Mouse (Mus musculus) ES-CJ7 (cell line): ENCODE results near the gene Hras.

Experiments
- DNase-seq: peaks from one replicate; pipeline ENCODE4 v3.0.0; 2011; ENCODE audit warnings: low read depth, low spot score

Gene Hras

DNA sequence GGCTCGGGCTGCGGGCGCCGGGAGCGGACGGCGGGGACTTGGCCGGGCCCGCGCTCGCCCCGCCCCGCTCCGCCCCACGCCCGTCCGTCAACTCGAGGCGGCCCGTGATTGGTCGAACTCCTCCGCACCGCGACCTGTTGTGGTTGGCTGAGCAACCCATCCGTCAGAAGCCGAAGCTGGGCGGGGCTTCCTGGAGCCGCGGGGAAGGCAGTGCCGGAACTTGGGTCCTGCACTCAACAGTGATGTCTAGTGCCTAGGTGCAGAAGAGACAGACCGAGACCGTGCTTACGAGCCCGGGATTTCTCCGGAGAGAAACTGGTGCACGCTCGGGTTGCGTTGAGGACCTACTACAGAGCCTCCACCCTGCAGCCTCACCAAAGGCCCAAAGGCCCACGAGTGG is at the start of gene Hras, which contains the start of gene Lrrc56:
Gene Hras (minus strand): TSS at position 58 of the 400 bp plus-strand sequence.
Gene Lrrc56 (plus strand): TSS at position 210 of the 400 bp plus-strand sequence.
- peak; percentile 97 for DNase-seq

DNA sequence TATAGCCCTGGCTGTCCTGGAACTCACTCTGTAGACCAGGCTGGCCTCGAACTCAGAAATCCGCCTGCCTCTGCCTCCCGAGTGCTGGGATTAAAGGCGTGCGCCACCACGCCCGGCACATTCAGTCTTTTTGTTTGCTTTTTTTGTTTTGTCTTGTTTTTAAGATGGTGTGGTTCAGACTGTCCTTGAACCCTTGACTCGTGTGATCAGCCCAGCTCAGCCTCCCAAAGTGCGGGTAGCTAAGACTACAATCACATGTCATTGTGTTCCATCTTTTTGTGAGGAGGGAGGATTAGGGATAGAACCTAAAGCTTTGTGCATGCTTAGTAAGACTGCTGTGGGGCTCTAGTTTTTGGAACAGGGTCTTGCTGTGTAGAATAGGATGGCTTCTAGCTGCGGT is 37.7 kb upstream of the Hras start:
- DNase-seq = peak; percentile 68

DNA sequence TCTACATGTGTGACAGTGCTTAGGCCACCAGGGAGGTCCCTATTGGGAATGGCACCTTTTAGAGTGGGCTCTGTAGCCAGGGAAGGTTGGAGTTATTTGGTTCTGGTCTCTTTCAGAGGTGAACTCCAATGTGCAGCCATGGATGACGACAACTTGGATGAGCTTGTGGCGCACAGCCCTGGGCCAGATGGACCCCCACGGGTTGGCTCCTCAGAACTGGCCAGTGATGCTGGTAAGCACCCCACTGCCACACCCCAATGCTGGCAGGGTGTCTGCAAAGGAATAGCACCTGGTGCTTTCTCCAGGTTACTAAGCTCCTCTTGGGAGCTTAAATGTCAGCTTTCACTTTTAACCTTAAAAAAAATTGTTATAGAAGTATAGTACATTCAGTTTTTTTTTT is 37.3 kb upstream of the Hras start:
- DNase-seq = no peak

DNA sequence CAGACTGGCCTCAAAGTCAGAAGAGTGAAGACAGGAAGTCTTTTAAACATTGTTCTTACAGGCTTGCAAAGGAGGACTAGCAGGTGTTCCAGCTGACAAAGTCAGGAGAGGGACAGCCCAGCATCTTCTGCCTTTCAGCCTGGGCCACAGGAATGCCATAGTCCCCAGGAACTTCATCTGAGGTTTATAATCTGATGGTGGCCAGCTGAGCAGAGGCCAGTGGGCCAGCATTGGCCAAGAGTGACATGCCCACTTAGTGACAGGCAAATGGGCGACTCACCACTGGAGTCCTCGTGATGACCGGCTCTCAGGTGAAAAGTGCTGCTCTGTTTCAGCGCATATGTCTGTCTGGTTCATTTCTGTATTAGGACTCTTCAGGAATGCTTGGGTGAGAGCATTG is 36.8 kb upstream of the Hras start:
- no peak for DNase-seq

DNA sequence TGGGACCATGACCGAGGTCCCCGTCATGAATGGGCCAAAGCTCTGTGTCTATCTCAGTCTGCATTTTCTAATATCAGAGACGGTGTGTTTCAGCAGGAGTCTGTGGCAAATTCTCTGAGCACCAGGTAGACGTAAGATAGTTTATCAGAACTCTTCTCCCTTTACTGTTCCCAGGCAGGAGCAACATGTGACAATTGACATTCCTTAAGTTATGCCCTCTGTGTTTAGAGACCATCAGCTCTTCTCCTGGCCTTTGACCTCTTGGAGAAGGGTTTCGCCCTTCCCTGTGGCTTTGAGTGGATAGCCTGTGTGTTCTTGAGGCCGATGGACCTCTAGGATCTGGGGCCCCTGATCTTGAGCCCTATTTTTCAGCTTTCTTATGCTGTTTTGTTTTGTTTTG is 35.9 kb upstream of the Hras start:
- no peak for DNase-seq

DNA sequence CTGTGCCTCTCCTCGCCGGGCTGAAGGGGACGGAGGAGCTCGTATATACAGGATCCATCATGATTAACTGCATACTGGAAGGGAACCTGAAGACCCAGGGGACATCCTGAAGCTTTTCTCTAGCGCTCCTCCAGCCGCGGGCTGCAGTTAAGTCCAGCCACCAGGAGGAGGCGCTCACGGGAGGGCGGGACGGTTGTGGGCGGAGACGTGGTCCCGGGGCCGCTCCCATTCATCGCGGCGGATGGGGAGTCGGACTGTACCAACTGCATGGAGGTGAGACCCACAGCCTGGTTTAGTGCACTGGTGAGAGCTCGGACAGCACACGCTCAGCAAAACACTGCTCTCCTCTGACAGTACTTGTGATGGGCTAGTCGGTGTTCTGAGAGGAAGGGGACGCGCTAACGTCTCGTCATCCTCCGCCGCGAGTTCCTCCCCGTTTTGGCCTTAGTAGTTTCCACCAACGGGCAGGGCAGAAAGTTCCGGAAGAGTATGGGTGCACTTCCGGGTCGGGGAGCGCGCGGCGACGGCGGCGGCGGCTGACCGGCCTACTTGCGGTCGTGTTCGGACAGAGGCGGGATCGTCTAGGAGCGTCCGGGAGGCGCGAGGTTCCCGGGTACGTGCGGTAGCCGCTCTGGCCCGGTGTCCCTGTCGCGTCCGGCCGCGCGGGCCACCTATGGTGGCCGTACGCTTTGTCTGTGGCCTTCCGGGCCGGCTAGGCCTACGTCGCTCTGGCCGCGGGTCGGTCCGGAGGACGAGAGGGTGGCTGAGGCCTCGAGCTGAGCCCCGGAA is 34.7 kb upstream of the Hras start, which contains the start of gene Phrf1:
Gene Phrf1 (plus strand): TSS at position 506 of the 789 bp plus-strand sequence.
- DNase-seq = peak; percentile 91

DNA sequence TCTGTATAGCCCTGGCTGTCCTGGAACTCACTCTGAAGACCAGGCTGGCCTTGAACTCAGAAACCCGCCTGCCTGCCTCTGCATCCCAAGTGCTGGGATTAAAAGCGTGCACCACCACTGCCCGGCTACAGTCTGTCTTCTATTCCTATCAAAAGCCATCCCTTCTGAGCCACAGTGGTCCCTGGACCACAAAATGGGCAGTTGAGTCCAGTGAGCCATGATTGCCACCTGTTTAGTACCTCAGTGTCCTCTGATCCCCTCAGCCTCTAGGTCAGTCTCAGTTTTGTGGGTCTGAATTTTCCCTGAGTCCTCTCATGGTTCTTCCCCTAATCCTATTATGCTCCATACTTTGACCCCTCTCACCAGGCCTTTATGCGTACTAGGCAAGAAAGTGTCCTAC is 34.0 kb upstream of the Hras start:
- no peak for DNase-seq

DNA sequence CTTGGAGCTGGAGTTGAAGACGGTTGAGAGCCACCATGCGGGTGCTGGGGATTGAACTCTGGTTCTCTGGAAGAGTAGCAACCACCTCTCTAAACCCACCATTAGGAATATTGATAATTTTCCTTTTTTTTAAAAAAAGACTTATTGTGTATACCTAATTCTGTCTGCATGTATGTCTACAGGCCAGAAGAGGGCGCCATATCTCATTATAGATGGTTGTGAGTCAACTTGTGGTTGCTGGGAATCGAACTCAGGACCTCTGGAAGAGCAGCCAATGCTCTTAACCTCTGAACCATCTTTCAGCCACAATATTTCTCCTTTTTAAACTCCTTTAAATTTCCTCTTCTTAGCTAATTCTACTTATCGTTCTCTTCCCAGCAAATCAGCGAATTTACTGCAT is 32.7 kb upstream of the Hras start:
- peak; percentile 60 for DNase-seq

DNA sequence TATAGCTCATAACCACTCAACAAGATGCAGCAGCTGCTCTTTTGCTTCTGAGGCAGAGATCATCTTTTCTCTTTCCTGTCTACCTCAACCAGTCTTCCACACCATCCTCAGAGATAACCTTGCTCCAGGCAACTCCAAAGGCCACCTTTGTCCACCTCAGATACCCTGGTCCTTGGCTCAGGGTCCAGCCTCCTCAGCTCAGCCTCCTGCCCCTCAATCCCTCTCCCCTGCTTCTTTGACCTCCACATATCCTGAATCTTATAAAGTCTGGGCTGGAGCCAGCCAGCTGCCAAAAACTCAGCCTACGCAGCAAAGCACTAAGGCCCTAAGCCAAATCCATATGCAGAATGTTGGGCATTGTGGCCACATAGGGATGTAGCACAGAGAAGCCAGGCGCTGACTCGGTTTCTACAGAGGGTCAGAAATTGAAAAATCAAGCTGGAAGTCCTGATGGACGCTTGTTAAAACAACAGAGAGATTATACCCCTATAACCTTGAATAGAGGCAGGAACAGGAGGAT is 29.0 kb upstream of the Hras start:
- no peak for DNase-seq

DNA sequence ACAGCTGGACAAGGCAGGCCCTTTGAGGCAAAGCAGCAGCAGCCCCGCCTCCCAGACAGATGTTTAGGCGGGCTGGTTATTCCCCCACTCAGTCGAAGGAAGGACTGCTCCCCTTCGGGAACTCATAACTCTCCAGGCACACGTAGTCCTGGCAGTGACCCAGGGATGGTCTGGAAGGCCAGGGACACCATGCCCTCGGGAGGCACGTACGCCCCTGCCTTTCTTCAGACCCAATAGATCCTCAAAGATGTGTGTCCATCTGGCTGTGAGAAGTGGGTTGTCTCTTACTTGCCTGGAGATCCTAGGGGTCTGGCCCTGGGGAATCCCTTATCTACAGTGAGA is 28.3 kb upstream of the Hras start:
- DNase-seq = no peak

DNA sequence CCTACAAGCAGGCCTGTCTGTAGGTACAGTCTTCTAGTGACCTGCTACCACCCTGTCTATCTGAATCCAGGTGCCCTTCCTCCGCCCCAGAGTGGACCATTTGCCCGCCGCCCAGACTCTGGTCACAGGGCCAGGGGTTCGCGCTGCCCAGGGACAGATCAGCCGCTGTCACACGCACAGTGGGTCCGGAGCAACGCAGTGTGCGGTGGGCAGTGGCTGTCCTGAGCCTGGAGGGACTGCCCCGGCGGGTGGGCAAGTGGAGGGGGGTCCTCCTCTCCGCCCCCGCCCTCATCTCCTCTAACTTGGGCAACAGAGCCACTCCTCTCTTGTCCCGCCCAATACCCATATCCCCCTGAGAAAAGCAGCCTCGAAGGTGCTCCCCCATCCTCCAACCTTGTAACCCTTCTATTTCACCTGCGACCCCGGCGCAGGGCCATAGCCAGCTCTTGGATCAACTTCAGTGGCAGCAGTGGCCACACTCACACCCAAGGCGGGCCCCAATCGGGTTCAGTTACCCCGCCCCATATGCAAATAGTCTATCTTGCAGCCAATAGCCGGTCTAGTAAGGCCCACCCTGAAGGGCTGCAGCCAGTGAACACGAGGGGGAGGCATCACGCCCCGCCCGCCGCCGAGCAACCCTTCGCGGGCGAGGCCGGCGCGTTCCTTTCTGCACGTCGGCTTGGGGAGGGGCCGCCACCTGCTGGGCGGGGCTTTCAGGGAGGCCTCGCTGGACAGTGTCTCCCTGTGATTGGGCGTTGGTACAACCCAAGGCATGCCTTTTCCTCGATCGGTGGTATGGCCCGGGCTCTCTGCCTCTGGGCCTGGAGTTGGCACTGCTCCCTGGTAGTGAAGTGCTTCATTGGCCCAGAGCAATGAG is 27.7 kb upstream of the Hras start:
- peak; percentile 96 for DNase-seq

DNA sequence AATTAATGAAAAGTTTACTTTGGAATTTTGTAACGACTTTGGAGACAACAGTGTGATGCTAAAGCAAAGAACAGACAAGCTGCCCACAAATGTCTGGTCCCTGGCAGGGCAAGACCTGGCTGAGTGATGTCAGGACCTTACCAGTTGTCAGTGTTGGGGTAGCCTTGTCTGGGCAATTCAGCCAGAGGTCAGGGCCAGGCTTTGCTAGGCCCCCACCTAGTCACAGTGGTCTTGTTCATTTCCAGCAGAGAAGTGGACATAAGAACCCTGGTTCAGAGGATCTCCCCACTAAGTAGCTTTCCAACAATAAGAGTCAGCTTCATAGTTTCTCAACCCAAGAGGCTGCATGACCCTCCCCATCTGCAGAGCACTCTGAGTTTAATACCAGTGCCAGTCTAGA is 26.6 kb upstream of the Hras start:
- DNase-seq = no peak

DNA sequence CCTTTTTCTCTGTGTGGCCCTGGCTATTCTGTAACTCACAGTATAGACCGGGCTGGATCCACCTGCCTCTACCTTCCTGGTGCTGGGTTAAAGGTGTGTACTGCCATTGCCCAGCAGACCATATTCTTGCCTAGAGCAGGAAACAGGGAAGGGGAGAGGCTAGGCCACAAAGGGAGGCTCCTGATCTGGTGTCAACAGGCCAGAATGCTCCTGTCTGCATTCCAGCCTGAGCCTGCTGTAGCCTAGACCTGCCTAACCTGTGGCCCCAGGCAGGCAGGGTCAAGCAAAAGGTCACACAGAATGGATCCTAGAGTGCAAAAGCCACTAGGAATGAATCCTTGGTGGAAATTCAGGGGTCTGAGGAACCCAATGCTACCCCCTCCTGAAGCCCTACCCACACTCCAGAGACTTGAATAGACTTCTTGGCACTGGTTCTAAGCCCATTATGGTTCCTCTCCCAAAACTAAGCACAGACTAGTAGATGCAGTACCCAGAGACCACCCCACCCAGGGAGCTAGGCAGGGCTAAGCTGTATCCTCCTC is 25.8 kb upstream of the Hras start:
- peak; percentile 44 for DNase-seq

DNA sequence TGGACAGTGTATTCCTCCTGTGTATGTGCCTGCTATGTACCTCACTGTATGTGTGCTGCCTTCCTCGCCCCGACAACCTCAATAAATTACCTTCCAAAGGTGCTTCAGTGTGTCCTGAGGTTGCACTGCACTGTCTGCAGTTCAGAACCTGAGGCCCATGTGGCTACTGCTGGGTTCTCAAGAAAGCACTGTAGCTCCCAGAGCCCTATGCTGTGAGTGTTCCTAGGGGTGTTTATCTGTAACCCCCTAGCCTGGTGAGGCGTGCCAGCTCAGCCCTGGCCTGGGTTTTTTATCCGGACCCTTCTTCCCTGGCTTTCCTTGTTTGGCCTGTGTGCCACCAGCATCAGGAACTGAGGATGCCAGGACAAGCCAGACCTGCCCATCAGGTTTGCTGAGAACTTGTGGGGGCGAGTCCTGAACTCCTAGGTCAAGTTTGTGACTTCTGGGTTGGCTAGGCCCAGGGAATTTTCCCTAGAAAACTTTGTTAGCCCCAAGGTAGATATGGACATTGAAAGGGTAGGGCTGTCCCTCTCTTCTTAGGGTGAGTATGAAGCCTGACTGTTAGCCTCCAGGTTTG is 24.8 kb upstream of the Hras start:
- DNase-seq = no peak

DNA sequence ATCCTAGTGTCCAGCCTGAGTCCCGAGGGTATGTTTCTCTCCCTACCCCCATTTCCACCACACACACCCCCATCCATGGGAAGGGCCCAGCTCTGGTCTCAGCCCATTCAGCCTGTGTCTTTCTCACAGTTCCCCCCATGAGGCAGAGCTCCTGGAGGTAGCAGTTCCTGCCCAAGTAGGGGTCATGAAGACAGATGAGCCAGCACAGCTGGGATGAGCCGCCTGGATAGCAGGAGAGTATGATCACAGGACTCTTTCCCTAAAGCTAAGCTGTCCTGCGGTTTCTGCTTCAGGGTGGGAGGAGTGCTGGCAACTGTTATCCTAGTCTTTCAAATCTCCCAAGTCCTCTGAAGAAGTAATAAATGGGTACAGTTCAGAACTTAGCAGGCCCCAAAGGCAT is 24.3 kb upstream of the Hras start:
- no peak for DNase-seq

DNA sequence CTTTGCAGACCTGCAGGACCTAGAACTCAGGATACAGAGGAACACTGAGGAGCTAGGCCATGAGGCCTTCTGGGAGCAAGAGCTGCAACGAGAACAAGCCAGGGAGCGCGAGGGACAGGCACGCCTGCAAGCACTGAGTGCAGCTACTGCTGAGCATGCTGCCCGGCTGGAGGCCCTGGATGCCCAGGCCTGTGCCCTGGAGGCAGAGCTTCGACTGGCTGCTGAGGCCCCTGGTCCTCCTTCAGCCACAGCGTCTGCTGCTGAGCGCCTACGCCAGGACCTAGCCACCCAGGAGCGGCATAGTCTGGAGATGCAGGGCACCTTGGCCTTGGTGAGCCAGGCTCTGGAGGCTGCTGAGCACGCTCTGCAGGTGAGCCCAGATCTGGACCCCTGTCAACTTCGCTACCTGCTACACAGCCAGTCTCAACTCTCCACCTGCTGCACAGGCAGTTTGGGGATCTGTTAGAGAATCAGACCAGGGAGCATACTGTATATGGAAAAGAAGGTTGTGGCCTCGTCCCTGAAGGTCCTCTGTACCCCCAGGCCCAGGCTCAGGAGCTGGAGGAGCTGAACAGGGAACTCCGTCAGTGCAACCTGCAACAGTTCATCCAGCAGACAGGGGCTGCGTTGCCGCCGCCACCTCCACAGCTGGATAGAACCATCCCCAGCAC is 23.7 kb upstream of the Hras start:
- no peak for DNase-seq

DNA sequence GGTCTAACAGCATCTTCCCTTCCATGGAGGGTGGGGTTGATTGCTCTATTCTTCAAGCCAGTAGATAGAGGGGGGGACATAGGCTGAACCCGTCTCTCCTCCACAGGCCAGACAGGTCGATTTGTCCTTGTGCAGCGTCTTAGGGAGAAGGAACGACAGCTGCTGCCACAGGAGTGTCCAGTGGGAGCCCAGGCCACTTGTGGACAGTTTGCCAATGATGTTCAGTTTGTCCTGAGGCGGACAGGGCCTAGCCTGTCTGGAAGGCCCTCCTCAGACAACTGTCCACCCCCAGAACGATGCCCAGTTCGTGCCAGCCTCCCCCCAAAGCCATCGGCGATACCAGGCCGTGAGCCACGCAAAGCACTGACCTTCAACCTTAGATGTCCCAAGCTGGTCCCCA is 23.1 kb upstream of the Hras start:
- no peak for DNase-seq

DNA sequence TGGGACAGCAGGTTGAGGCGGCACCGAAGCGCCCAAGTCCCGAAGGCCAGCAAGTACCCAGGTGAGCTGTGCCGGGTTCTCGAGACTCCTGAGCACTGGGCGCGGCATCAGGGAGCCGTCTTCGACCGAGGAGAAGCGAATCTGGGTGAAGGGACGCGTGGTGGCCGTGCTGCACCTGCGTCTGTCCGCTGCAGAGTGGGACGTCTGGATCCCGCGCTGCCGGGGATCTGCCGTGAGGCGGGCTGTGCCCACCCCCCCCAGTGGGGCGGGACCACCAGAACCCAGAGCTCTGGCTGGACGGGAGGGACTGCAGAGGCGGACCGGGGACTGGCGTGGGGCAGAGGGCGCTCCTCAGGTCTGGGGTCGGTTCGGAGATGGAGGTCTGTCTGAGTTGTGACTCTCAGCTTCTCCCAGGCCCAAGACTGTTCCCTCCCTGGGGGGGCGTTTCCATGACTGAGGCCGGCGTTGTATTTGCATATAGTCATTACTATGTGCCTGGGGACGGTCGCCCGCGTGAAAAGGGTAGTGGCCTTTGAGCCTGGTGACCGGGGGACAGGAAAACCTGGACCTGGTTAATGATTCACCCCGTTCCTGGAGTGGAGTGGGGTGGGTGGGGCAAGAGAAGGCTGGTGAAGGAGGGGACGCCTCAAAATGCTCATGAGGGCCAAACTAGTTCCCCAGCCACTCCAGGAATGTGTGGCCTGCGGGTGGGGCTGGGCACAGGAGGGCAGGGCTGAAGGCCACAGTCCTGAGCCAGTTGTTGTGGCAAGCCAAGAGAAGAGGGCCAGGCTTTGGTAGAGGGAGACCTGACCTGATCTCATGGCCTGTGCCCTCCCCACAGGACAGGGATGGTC is 22.3 kb upstream of the Hras start:
- peak; percentile 65 for DNase-seq

DNA sequence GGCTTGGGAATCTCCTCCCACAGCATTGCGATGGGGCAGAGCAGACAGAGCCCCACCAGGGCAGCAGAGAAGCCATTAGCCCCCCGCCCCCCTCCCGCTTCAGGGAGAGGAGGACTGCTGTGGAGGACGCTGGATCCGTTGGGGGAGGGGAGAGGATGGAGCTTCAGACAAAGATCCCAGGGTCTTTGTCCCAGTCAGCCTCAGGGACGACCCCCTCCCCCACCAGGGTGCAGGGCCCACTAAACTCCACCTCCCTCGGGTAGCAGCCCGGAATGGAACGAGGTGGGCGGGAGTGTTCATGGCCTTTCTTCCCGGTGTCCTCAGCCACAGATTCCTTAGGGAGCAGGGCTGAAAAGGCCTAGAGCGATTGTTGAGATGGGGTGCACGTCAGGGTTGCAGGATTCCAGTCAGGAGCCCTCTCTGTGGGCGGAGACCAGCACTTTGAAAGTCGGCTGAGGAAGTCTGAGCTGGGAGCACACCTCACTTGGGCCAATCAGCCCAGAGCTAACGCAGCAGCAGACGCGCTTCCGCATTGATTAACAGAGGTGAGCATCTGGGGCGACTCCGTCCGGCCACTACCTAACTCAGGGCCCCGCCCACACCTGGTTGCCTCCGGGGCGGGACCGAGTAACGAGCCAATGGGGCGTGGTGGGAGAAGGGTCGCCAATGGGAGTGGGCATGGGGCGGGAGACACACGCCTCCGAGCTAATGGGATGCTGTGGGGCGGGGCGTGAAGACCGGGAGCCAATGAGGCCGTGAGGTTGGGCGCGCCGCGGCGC is 21.5 kb upstream of the Hras start, which contains the start of gene Rassf7:
Gene Rassf7 (plus strand): TSS at position 760 of the 779 bp plus-strand sequence.
- DNase-seq = peak; percentile 99

DNA sequence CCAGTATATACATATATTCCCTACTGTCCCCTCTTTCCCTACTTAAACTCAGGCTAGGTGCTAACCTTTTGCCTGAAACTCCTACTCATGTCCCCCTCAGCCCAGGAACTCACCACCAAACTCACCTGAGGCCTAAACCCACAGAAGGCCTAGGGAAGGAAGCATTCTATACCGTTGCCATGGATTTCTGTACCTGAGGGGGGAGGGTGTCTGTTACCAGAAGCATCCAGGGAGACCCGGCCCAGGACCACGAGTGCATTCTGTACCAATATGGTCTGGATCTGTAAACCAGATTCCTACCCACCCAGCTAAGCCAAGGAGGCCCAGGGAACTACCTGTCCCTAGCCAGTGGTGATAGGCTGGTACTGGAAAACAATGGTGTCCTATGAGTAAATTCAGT is 20.5 kb upstream of the Hras start:
- no peak for DNase-seq
